Mouse (Mus musculus) E14TG2a.4 (cell line): Measurements from ENCODE around the gene Cyp2d12.

ENCODE experiments used
- H3K27me3 ChIP-seq: 2 replicates; pipeline ENCODE4 v1.6.1; 2014; ENCODE audit warnings: low read length, control low read depth; ENCODE audit not compliant: insufficient read depth
- H3K36me3 ChIP-seq: 2 replicates; pipeline ENCODE4 v1.6.1; 2014; ENCODE audit warnings: low read length, control low read depth; ENCODE audit not compliant: insufficient read depth
- H3K4me1 ChIP-seq: replicated peaks from 2 replicates; pipeline ENCODE4 v1.6.1; 2014; ENCODE audit warnings: low read depth, low read length, control low read depth
- H3K4me3 ChIP-seq: replicated peaks from 2 replicates; pipeline ENCODE4 v1.5.1; 2014; ENCODE audit warnings: mild to moderate bottlenecking, low read length
- H3K9me3 ChIP-seq: 2 replicates; pipeline ENCODE4 v1.6.1; 2014; ENCODE audit warnings: low read length, control low read depth
- CTCF ChIP-seq: conservative IDR thresholded peaks from 2 replicates; pipeline ENCODE4 v1.5.1; 2014; ENCODE audit warnings: low read length
- NANOG ChIP-seq: IDR thresholded peaks from 2 replicates; pipeline ENCODE4 v1.6.1; 2014; ENCODE audit warnings: borderline replicate concordance, low read length, mixed read lengths
- POU5F1 ChIP-seq: IDR thresholded peaks from 2 replicates; pipeline ENCODE4 v1.6.1; 2014; ENCODE audit warnings: low read length, borderline replicate concordance

Cyp2d12 gene

DNA sequence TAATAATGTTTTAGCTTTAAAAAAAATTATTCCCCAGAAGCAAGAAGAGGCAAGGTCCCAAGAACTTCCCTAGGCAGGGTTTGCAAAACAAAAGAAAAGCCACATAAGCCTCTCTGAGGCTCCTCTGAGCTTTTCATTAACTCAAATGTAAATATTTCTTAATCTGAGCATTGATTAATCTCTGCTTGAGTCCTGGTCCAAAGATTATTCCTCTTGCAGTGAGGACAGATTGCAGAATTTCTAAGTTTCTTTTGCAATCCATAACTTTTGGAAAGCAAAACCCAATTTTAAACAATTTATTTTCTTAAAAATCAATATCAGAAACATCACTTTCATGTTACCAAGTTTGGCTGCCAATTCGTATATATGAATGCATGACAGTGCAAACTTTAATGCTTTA is 18.0 kb downstream of the Cyp2d12 start:
- TF ChIP-seq POU5F1 (no peak), CTCF (no peak), NANOG (no peak)
- Histone ChIP-seq H3K27me3 (no peaks in the 10 kb centered on the region), H3K4me1 (no peaks in the 10 kb centered on the region), H3K36me3 (0 out of 2 replicates have a peak, but pooled peaks cover 4% of the 10 kb centered on the region), H3K4me3 (no peak overlapping the region), H3K9me3 (peaks cover 64% of the 10 kb centered on the region)

DNA sequence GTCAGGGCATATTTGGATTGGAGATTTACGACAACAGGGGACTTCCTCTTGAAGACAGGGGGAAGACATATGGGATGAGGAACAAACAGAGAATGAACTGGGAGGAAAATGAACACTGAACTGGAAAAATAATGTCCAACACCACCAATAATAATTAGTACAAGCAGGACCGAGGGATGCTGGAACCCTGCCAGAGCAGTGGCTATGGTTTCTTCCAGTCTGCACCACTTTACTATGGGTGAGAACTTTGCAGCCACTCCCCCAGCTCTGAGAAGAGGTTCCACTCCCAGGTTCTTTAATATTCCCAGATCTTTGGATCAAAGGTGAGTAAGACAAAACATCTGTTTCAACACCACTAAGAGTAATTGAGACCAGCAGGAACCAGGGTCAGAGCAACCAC is 24.2 kb downstream of the Cyp2d12 start:
- TF ChIP-seq POU5F1 = no peak
- no peak for TF ChIP-seq NANOG
- TF ChIP-seq CTCF = no peak
- Histone ChIP-seq H3K9me3 (peaks cover 66% of the 10 kb centered on the region), H3K4me1 (no peaks in the 10 kb centered on the region), H3K36me3 (no peaks in the 10 kb centered on the region), H3K4me3 (no peak overlapping the region), H3K27me3 (no peaks in the 10 kb centered on the region)

DNA sequence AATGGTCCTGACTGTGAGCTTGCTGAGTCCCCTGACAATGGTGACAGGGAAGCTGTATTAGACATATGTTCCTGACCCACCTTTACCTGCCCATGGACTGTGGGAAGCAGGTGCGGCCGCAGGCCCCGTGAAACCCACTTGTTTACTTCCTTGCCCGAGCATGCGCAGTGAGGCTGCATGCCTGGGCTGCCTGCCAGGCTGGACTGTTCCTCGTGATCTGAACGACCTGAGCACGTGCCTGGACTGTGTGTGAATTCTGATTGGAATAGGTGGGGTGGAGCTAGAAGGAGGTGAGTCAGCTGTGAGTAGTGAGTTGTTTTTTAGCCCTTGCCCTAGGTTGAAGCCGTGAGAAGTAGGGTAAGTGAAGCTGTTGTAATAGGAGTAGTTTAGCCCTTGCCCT is 27.7 kb downstream of the Cyp2d12 start:
- H3K27me3 ChIP-seq = no peaks in the 10 kb centered on the region
- no peaks in the 10 kb centered on the region for H3K36me3 ChIP-seq
- H3K9me3 ChIP-seq = peaks cover 65% of the 10 kb centered on the region
- H3K4me1 ChIP-seq = no peaks in the 10 kb centered on the region
- no peak for TF ChIP-seq POU5F1
- no peak for TF ChIP-seq CTCF
- TF ChIP-seq NANOG = no peak
- no peak overlapping the region for H3K4me3 ChIP-seq
